Mouse (Mus musculus): Measurements from ENCODE around the gene Gda. TPM values are rescaled to one million over a fixed set of nuclear protein-coding genes. Genes with fewer than 3 reads are reported as not detected.
A peak's percentile ranks its signal among the peaks of the same experiment; 100 is the strongest.

The Gda gene
- polyA plus RNA-seq (2012) = 0.02 TPM in 1 of 2 replicates, not detected in the other

DNA sequence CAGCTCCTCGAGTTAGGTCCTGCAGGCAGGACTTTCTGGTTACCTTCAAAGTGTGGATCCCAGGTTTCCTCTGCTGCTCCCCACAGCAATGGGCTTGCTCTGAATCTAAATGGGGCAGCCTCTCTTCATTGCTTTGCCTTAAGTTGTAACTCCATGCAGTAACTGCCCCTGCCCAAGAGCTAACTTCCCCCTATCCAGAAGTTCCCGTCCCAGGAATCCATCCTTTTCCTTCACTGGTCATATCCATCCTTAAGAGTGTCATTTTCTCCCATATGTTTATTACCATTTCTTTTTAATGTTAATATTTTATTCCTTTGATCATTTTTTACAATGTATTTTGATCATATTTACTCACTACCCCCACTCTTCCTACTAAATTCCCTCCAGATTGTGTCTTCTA lies at the start of gene Gda:
Gene Gda (minus strand): TSS at position 101 of the 400 bp plus-strand sequence.
- Histone ChIP-seq H3K36me3 (ENCODE audit: control insufficient read depth) (no peaks in the 10 kb centered on the region), H3K4me3 (replicated peaks) (peak within 1 kb of the TSS; percentile 43), H3K9me3 (ENCODE audit: control insufficient read depth, low read length) (no peaks in the 10 kb centered on the region), H3K27me3 (ENCODE audit: control insufficient read depth) (peaks cover 12% of the 10 kb centered on the region), H3K4me1 (ENCODE audit: control insufficient read depth) (no peaks in the 10 kb centered on the region; the same call in 1 of the 2 replicates)
- TF ChIP-seq GATA1 (IDR thresholded peaks at IDR 0.05; ENCODE audit: low read length) (no peak), TAL1 (IDR thresholded peaks at IDR 0.05; ENCODE audit: low read length) (no peak)

GRCm38 (mm10) chr19:21520280-21520679 lies 47.0 kb upstream of the Gda start:
- TF ChIP-seq GATA1 (IDR thresholded peaks at IDR 0.05; ENCODE audit: low read length) (no peak), TAL1 (IDR thresholded peaks at IDR 0.05; ENCODE audit: low read length) (no peak)
- H3K27me3 ChIP-seq (ENCODE audit: control insufficient read depth) = no peaks in the 10 kb centered on the region
- no peaks in the 10 kb centered on the region for H3K4me1 ChIP-seq (ENCODE audit: control insufficient read depth)
- H3K4me3 ChIP-seq (replicated peaks) = no peak overlapping the region
- H3K36me3 ChIP-seq (ENCODE audit: control insufficient read depth) = no peaks in the 10 kb centered on the region
- H3K9me3 ChIP-seq (ENCODE audit: control insufficient read depth, low read length) = no peaks in the 10 kb centered on the region

GRCm38 (mm10) chr19:21510116-21510515 lies 36.9 kb upstream of the Gda start:
- Histone ChIP-seq H3K36me3 (ENCODE audit: control insufficient read depth) (no peaks in the 10 kb centered on the region), H3K4me1 (ENCODE audit: control insufficient read depth) (no peaks in the 10 kb centered on the region), H3K27me3 (ENCODE audit: control insufficient read depth) (no peaks in the 10 kb centered on the region), H3K9me3 (ENCODE audit: control insufficient read depth, low read length) (no peaks in the 10 kb centered on the region), H3K4me3 (replicated peaks) (no peak overlapping the region)
- TF ChIP-seq TAL1 (IDR thresholded peaks at IDR 0.05; ENCODE audit: low read length) (no peak), GATA1 (IDR thresholded peaks at IDR 0.05; ENCODE audit: low read length) (no peak)

DNA sequence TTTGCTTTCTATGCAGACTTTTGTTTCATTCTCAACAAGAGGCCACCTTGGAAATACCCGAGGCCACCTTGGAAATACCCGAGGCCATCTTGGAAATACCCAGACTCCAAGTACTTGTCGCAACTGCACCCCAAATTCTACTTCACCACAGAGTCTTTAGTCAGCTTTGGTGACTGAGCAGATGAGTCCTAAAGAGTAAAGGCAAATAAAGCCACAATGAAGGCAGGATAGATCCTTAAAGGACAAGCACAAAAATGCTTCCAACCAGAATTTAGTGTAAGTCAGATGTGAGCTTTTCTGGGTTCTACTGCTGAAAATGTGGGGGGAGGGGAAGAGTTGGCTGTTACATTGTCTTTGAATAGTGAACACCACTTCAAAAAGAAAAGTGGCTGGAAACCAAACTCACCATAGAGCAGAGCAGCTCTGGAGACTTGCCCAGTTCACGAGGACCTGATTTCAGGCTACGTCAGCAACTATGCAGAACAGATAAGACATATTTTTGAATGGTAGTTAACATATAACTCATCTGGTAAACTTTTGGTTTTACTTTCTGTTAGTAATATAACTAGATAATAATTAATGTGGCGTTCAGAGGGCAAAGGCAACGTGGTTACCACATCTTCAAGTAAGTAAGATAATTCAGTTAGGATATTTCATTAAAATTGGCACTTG lies 34.5 kb upstream of the Gda start:
- no peak overlapping the region for H3K4me3 ChIP-seq (replicated peaks)
- H3K4me1 ChIP-seq (ENCODE audit: control insufficient read depth) = no peaks in the 10 kb centered on the region
- no peaks in the 10 kb centered on the region for H3K9me3 ChIP-seq (ENCODE audit: control insufficient read depth, low read length)
- TF ChIP-seq GATA1 (IDR thresholded peaks at IDR 0.05; ENCODE audit: low read length) = no peak
- TF ChIP-seq TAL1 (IDR thresholded peaks at IDR 0.05; ENCODE audit: low read length) = no peak
- no peaks in the 10 kb centered on the region for H3K27me3 ChIP-seq (ENCODE audit: control insufficient read depth)
- H3K36me3 ChIP-seq (ENCODE audit: control insufficient read depth) = no peaks in the 10 kb centered on the region

GRCm38 (mm10) chr19:21507133-21507532 lies 33.9 kb upstream of the Gda start:
- no peak overlapping the region for H3K4me3 ChIP-seq (replicated peaks)
- H3K27me3 ChIP-seq (ENCODE audit: control insufficient read depth) = no peaks in the 10 kb centered on the region
- TF ChIP-seq GATA1 (IDR thresholded peaks at IDR 0.05; ENCODE audit: low read length) (no peak), TAL1 (IDR thresholded peaks at IDR 0.05; ENCODE audit: low read length) (no peak)
- no peaks in the 10 kb centered on the region for H3K36me3 ChIP-seq (ENCODE audit: control insufficient read depth)
- H3K9me3 ChIP-seq (ENCODE audit: control insufficient read depth, low read length) = no peaks in the 10 kb centered on the region
- H3K4me1 ChIP-seq (ENCODE audit: control insufficient read depth) = no peaks in the 10 kb centered on the region

- no peak for TF ChIP-seq GATA1 (IDR thresholded peaks at IDR 0.05; ENCODE audit: low read length)
- TF ChIP-seq TAL1 (IDR thresholded peaks at IDR 0.05; ENCODE audit: low read length) = no peak
Observed at GRCm38 (mm10) chr19:21504716-21505115, 31.5 kb upstream of the Gda start.

GRCm38 (mm10) chr19:21499394-21499983 lies 26.2 kb upstream of the Gda start:
- TF ChIP-seq GATA1 (IDR thresholded peaks at IDR 0.05; ENCODE audit: low read length) = no peak
- TF ChIP-seq TAL1 (IDR thresholded peaks at IDR 0.05; ENCODE audit: low read length) = no peak
- no peaks in the 10 kb centered on the region for H3K27me3 ChIP-seq (ENCODE audit: control insufficient read depth)
- no peaks in the 10 kb centered on the region for H3K36me3 ChIP-seq (ENCODE audit: control insufficient read depth)
- no peaks in the 10 kb centered on the region for H3K4me1 ChIP-seq (ENCODE audit: control insufficient read depth)
- H3K9me3 ChIP-seq (ENCODE audit: control insufficient read depth, low read length) = no peaks in the 10 kb centered on the region
- no peak overlapping the region for H3K4me3 ChIP-seq (replicated peaks)

More at GRCm38 (mm10) chr19:21504716-21505115, 31.5 kb upstream of the Gda start:
- no peaks in the 10 kb centered on the region for H3K36me3 ChIP-seq (ENCODE audit: control insufficient read depth)
- no peaks in the 10 kb centered on the region for H3K9me3 ChIP-seq (ENCODE audit: control insufficient read depth, low read length)
- H3K27me3 ChIP-seq (ENCODE audit: control insufficient read depth) = no peaks in the 10 kb centered on the region
- no peak overlapping the region for H3K4me3 ChIP-seq (replicated peaks)
- no peaks in the 10 kb centered on the region for H3K4me1 ChIP-seq (ENCODE audit: control insufficient read depth)

GRCm38 (mm10) chr19:21495817-21496216 lies 22.6 kb upstream of the Gda start:
- Histone ChIP-seq H3K27me3 (ENCODE audit: control insufficient read depth) (no peaks in the 10 kb centered on the region), H3K36me3 (ENCODE audit: control insufficient read depth) (no peaks in the 10 kb centered on the region), H3K4me3 (replicated peaks) (no peak overlapping the region), H3K4me1 (ENCODE audit: control insufficient read depth) (no peaks in the 10 kb centered on the region), H3K9me3 (ENCODE audit: control insufficient read depth, low read length) (no peaks in the 10 kb centered on the region)
- TF ChIP-seq TAL1 (IDR thresholded peaks at IDR 0.05; ENCODE audit: low read length) (no peak), GATA1 (IDR thresholded peaks at IDR 0.05; ENCODE audit: low read length) (no peak)

GRCm38 (mm10) chr19:21493807-21494521 lies 20.7 kb upstream of the Gda start:
- H3K9me3 ChIP-seq (ENCODE audit: control insufficient read depth, low read length) = no peaks in the 10 kb centered on the region
- TF ChIP-seq TAL1 (IDR thresholded peaks at IDR 0.05; ENCODE audit: low read length) = no peak
- TF ChIP-seq GATA1 (IDR thresholded peaks at IDR 0.05; ENCODE audit: low read length) = no peak
- H3K27me3 ChIP-seq (ENCODE audit: control insufficient read depth) = no peaks in the 10 kb centered on the region
- no peaks in the 10 kb centered on the region for H3K36me3 ChIP-seq (ENCODE audit: control insufficient read depth)
- no peak overlapping the region for H3K4me3 ChIP-seq (replicated peaks)
- H3K4me1 ChIP-seq (ENCODE audit: control insufficient read depth) = no peaks in the 10 kb centered on the region

All from erythroblast, embryonic 14.5 days (primary cell).